Mouse (Mus musculus): Measurements from ENCODE around the gene Tm6sf2. TPM values are rescaled to one million over a fixed set of nuclear protein-coding genes. Genes with fewer than 3 reads are reported as not detected.
A peak's percentile ranks its signal among the peaks of the same experiment; 100 is the strongest.

Tm6sf2 gene
- polyA plus RNA-seq, 1 experiment from 2014 or later: 2.0 TPM

DNA sequence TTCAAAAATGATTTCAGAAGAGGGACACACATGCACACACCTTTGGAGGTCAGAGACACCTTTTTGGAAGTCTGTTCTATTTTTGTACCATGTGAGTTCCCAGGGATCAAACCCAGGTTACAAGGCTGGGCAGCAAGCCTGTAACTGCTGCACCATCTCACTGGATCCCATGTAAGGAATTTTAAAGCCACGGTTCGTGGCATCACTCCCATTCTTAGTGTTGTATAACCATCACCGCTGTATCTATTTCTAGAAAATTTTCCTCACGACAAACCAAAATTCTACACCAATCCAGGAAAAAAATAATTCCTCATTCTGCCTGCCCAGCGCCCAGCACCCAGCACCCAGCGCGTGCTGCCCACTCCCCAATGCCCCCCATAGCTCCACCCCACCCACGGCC lies 26.6 kb downstream of the Tm6sf2 start:
- H3K4me2 ChIP-seq (ENCODE audit: low read length): no peak overlapping the region
- H3K9me3 ChIP-seq (ENCODE audit: control insufficient read depth, low read length): no peaks in the 10 kb centered on the region
- H3K9ac ChIP-seq (ENCODE audit: low read length): no peak overlapping the region
- no peak for ATAC-seq (ENCODE audit: insufficient number of reproducible peaks, insufficient read depth, low FRiP score, low read depth)
- peaks cover 6% of the 10 kb centered on the region; the same call in 1 of the 2 replicates for H3K27me3 ChIP-seq (ENCODE audit: control insufficient read depth, insufficient read depth, low read length)
- no peak overlapping the region for H3K4me3 ChIP-seq (ENCODE audit: control insufficient read depth in 1 of 2, insufficient read depth in 1 of 2, low read depth in 1 of 2, low read length in 2 of 2)
- no peak overlapping the region for H3K27ac ChIP-seq (replicated peaks in 1 of 2; ENCODE audit: control insufficient read depth in 1 of 2, insufficient read depth in 1 of 2, low read depth in 2 of 2, low read length in 2 of 2)
- H3K36me3 ChIP-seq (ENCODE audit: control insufficient read depth, insufficient read depth, low read length): no peaks in the 10 kb centered on the region
- 70% methylated on average over 8 of the region's 8 CpGs for WGBS
- no peaks in the 10 kb centered on the region for H3K4me1 ChIP-seq (ENCODE audit: control insufficient read depth in 2 of 2, insufficient read depth in 2 of 2, low read length in 2 of 2)

DNA sequence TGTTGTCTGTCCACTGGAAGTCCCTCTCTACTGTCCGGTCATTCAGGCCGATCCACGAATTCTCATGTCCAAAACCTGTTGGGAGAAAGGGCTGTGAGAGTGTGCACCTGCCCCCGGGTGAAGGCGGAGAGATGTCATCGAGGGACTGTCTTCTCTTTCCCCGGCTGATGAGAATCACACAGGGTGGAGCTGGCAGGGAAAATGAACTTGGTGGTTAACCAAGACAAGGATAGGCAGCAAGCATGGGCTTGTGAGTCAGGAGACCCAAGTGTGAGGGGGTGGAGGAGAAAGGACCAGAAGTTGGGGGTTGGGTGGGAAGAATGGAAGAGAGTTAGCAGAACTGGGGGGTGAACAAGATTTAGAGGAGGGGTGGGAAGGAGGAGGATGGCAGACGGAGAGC lies 27.5 kb downstream of the Tm6sf2 start:
- Histone ChIP-seq H3K9me3 (ENCODE audit: control insufficient read depth, low read length) (no peaks in the 10 kb centered on the region), H3K9ac (ENCODE audit: low read length) (no peak overlapping the region), H3K27ac (replicated peaks in 1 of 2; ENCODE audit: control insufficient read depth in 1 of 2, insufficient read depth in 1 of 2, low read depth in 2 of 2, low read length in 2 of 2) (no peak overlapping the region), H3K4me3 (ENCODE audit: control insufficient read depth in 1 of 2, insufficient read depth in 1 of 2, low read depth in 1 of 2, low read length in 2 of 2) (no peak overlapping the region), H3K4me2 (ENCODE audit: low read length) (no peak overlapping the region), H3K27me3 (ENCODE audit: control insufficient read depth, insufficient read depth, low read length) (0 out of 2 replicates have a peak, but pooled peaks cover 4% of the 10 kb centered on the region), H3K36me3 (ENCODE audit: control insufficient read depth, insufficient read depth, low read length) (no peaks in the 10 kb centered on the region), H3K4me1 (ENCODE audit: control insufficient read depth in 2 of 2, insufficient read depth in 2 of 2, low read length in 2 of 2) (no peaks in the 10 kb centered on the region)
- no peak for ATAC-seq (ENCODE audit: insufficient number of reproducible peaks, insufficient read depth, low FRiP score, low read depth)
- WGBS: 82% methylated on average over 8 of the region's 8 CpGs

DNA sequence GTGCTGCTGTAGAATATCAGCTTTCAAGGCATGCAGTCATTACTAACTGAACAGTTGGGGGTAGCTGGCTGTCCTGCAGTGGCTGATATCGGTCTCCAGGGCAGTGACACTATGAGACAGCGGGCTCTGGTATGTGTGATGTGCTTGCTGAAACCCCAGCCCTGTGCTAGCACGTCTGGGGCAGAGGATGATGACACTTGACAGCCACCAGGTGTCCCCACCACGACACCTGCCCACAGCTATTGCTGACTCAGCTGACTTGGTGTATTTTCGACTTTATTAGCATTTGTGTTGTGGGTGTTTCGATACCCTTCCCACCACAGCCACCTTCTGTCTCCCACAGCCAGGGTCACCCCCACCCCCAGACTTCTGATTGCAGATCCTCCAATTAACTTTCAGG lies 31.8 kb downstream of the Tm6sf2 start:
- Histone ChIP-seq H3K4me1 (ENCODE audit: control insufficient read depth in 2 of 2, insufficient read depth in 2 of 2, low read length in 2 of 2) (no peaks in the 10 kb centered on the region), H3K9ac (ENCODE audit: low read length) (no peak overlapping the region), H3K9me3 (ENCODE audit: control insufficient read depth, low read length) (no peaks in the 10 kb centered on the region), H3K4me2 (ENCODE audit: low read length) (no peak overlapping the region), H3K27ac (replicated peaks in 1 of 2; ENCODE audit: control insufficient read depth in 1 of 2, insufficient read depth in 1 of 2, low read depth in 2 of 2, low read length in 2 of 2) (no peak overlapping the region), H3K36me3 (ENCODE audit: control insufficient read depth, insufficient read depth, low read length) (no peaks in the 10 kb centered on the region), H3K4me3 (ENCODE audit: control insufficient read depth in 1 of 2, insufficient read depth in 1 of 2, low read depth in 1 of 2, low read length in 2 of 2) (no peak overlapping the region), H3K27me3 (ENCODE audit: control insufficient read depth, insufficient read depth, low read length) (peaks cover 23% of the 10 kb centered on the region)
- ATAC-seq (ENCODE audit: insufficient number of reproducible peaks, insufficient read depth, low FRiP score, low read depth): peak; percentile 55; the same call in 1 of the 2 replicates
- WGBS: 9% methylated on average over 6 of the region's 6 CpGs

DNA sequence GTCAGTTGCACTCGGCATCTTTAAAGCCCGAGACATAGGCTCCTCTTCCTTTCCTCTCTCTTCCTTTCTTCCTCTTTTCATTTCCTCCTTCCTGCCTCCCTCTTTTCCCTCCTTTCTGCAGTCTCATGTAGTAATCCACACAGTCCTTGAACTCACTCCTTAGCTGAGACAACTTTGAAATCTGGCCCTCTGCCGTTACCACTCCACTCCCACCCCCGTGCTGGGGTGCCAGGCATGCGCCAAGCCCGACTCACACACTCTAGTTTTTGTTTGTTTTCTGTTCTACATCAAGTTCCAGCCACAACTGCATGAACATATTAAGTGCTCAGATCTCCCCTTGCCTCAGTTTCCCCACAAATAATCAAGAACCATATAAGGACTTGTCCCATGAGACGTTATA lies 32.2 kb downstream of the Tm6sf2 start:
- Histone ChIP-seq H3K4me3 (ENCODE audit: control insufficient read depth in 1 of 2, insufficient read depth in 1 of 2, low read depth in 1 of 2, low read length in 2 of 2) (no peak overlapping the region), H3K9me3 (ENCODE audit: control insufficient read depth, low read length) (no peaks in the 10 kb centered on the region), H3K9ac (ENCODE audit: low read length) (no peak overlapping the region), H3K27ac (replicated peaks in 1 of 2; ENCODE audit: control insufficient read depth in 1 of 2, insufficient read depth in 1 of 2, low read depth in 2 of 2, low read length in 2 of 2) (no peak overlapping the region), H3K4me1 (ENCODE audit: control insufficient read depth in 2 of 2, insufficient read depth in 2 of 2, low read length in 2 of 2) (no peaks in the 10 kb centered on the region), H3K36me3 (ENCODE audit: control insufficient read depth, insufficient read depth, low read length) (no peaks in the 10 kb centered on the region), H3K4me2 (ENCODE audit: low read length) (no peak overlapping the region), H3K27me3 (ENCODE audit: control insufficient read depth, insufficient read depth, low read length) (peaks cover 27% of the 10 kb centered on the region)
- WGBS: 71% methylated on average over 7 of the region's 7 CpGs
- no peak for ATAC-seq (ENCODE audit: insufficient number of reproducible peaks, insufficient read depth, low FRiP score, low read depth)

DNA sequence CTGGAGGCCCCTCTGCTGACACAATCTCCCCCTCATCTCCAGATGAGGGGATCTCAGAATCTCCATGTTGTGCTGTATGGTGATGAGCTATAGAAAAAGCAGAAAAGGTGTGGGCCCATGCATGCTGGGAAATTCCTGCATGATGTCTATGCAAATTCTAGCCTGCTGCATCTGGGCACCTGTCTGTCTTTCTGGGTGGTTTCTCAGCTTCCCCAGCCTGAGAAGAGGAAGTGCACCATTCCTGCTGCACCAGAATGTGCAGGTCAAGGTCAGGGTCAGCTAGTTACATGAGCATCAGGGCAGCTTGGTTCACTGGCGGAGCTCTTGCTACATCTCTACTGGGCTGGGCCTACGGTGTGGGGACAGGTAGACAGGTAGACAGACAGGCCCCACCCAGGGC lies 37.7 kb downstream of the Tm6sf2 start:
- peaks cover 82% of the 10 kb centered on the region for H3K27me3 ChIP-seq (ENCODE audit: control insufficient read depth, insufficient read depth, low read length)
- H3K4me2 ChIP-seq (ENCODE audit: low read length): no peak overlapping the region
- H3K27ac ChIP-seq (replicated peaks in 1 of 2; ENCODE audit: control insufficient read depth in 1 of 2, insufficient read depth in 1 of 2, low read depth in 2 of 2, low read length in 2 of 2): no peak overlapping the region
- no peaks in the 10 kb centered on the region for H3K36me3 ChIP-seq (ENCODE audit: control insufficient read depth, insufficient read depth, low read length)
- H3K4me3 ChIP-seq (ENCODE audit: control insufficient read depth in 1 of 2, insufficient read depth in 1 of 2, low read depth in 1 of 2, low read length in 2 of 2): no peak overlapping the region
- no peaks in the 10 kb centered on the region for H3K4me1 ChIP-seq (ENCODE audit: control insufficient read depth in 2 of 2, insufficient read depth in 2 of 2, low read length in 2 of 2)
- no peaks in the 10 kb centered on the region for H3K9me3 ChIP-seq (ENCODE audit: control insufficient read depth, low read length)
- 76% methylated on average over 2 of the region's 2 CpGs for WGBS
- H3K9ac ChIP-seq (ENCODE audit: low read length): no peak overlapping the region
- no peak for ATAC-seq (ENCODE audit: insufficient number of reproducible peaks, insufficient read depth, low FRiP score, low read depth)

DNA sequence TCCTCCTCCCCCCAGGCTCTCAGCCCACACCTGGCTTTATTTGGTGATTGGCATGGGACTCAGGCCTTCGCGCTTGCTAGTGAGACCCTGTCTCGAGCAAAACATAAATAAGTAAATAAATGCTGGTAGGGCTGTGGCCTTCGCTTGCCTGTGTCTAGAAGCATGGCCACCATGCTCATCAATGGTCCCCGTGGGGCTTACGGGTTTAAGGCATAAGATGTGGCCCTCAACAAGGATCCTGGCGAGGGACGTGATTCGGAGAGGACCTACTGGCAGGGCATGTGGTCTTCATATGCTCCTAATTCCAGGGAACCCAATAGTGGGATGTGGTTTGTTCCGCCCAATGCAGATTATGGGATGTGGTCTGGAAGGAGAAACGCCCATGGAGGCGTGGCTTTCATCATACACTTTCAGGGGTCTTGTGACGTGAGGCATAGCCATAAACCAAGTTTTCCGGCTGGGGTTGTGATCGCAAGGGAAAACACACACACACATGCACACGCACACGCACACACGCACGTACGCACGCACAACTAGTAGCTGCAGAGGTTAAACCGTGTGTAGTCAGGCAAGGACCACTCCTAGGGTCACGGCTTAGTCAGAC lies 38.6 kb downstream of the Tm6sf2 start:
- no peak overlapping the region for H3K9ac ChIP-seq (ENCODE audit: low read length)
- H3K27me3 ChIP-seq (ENCODE audit: control insufficient read depth, insufficient read depth, low read length): peaks cover 91% of the 10 kb centered on the region
- H3K9me3 ChIP-seq (ENCODE audit: control insufficient read depth, low read length): no peaks in the 10 kb centered on the region
- no peak overlapping the region for H3K4me3 ChIP-seq (ENCODE audit: control insufficient read depth in 1 of 2, insufficient read depth in 1 of 2, low read depth in 1 of 2, low read length in 2 of 2)
- H3K36me3 ChIP-seq (ENCODE audit: control insufficient read depth, insufficient read depth, low read length): no peaks in the 10 kb centered on the region
- H3K4me1 ChIP-seq (ENCODE audit: control insufficient read depth in 2 of 2, insufficient read depth in 2 of 2, low read length in 2 of 2): no peaks in the 10 kb centered on the region
- H3K27ac ChIP-seq (replicated peaks in 1 of 2; ENCODE audit: control insufficient read depth in 1 of 2, insufficient read depth in 1 of 2, low read depth in 2 of 2, low read length in 2 of 2): no peak overlapping the region
- H3K4me2 ChIP-seq (ENCODE audit: low read length): no peak overlapping the region
- 43% methylated on average over 23 of the region's 23 CpGs for WGBS
- no peak for ATAC-seq (ENCODE audit: insufficient number of reproducible peaks, insufficient read depth, low FRiP score, low read depth)

DNA sequence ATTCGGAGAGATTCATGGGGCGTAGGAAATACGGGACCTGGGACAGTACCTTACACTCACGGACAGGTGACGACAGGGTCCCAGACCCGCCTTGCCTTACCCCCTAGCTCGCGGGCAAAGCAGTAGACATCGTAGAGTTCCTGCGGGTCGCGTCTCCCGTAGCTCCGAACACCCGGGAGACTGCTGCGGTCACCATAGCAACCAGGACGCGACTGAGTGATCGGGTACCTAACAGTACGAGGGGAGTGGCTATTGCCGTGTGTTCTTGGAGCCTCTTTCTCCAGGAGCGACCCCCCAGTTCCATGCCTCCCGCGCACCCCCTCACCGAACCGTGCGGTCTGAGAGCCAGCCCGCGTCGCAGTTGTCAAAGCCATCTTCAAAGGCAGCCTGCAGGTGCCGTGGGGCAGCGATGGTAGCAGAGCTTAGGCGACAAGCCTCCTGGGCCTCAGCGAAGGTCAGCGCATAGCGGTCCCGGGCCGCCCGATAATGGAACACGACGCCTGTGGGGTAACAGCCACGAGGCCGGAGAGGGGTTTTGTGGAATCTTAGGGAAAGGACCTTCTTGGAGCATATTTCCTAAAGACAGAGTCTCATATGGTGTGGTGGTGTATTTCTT lies 39.8 kb downstream of the Tm6sf2 start:
- Histone ChIP-seq H3K36me3 (ENCODE audit: control insufficient read depth, insufficient read depth, low read length) (no peaks in the 10 kb centered on the region), H3K27ac (replicated peaks in 1 of 2; ENCODE audit: control insufficient read depth in 1 of 2, insufficient read depth in 1 of 2, low read depth in 2 of 2, low read length in 2 of 2) (no peak overlapping the region), H3K4me2 (ENCODE audit: low read length) (no peak overlapping the region), H3K9ac (ENCODE audit: low read length) (no peak overlapping the region), H3K9me3 (ENCODE audit: control insufficient read depth, low read length) (no peaks in the 10 kb centered on the region), H3K27me3 (ENCODE audit: control insufficient read depth, insufficient read depth, low read length) (peaks cover 93% of the 10 kb centered on the region), H3K4me1 (ENCODE audit: control insufficient read depth in 2 of 2, insufficient read depth in 2 of 2, low read length in 2 of 2) (no peaks in the 10 kb centered on the region), H3K4me3 (ENCODE audit: control insufficient read depth in 1 of 2, insufficient read depth in 1 of 2, low read depth in 1 of 2, low read length in 2 of 2) (no peak overlapping the region)
- no peak for ATAC-seq (ENCODE audit: insufficient number of reproducible peaks, insufficient read depth, low FRiP score, low read depth)
- WGBS: 6% methylated on average over 43 of the region's 43 CpGs

DNA sequence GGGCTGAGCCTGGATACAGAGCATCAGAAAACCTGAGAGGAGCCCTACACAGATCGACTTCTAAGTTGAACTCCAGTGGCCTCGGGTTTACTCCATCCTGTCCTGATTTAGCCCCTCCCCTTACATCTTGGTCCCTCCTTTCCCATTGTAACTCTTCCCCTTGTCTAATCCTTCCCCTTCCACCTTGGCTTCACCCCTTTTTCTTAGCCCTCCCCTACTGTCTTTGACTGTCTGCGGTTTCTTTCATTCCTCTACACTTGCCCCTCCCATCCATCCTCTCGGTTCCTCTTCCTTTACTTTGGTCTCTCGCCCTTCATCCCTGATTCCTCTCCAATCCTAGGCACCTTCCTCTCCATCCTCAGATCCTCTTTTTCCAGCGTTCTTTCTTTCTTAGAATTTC lies 41.8 kb downstream of the Tm6sf2 start:
- Histone ChIP-seq H3K27me3 (ENCODE audit: control insufficient read depth, insufficient read depth, low read length) (peaks cover 100% of the 10 kb centered on the region), H3K4me1 (ENCODE audit: control insufficient read depth in 2 of 2, insufficient read depth in 2 of 2, low read length in 2 of 2) (no peaks in the 10 kb centered on the region), H3K4me2 (ENCODE audit: low read length) (no peak overlapping the region), H3K9me3 (ENCODE audit: control insufficient read depth, low read length) (no peaks in the 10 kb centered on the region), H3K27ac (replicated peaks in 1 of 2; ENCODE audit: control insufficient read depth in 1 of 2, insufficient read depth in 1 of 2, low read depth in 2 of 2, low read length in 2 of 2) (no peak overlapping the region), H3K9ac (ENCODE audit: low read length) (no peak overlapping the region), H3K4me3 (ENCODE audit: control insufficient read depth in 1 of 2, insufficient read depth in 1 of 2, low read depth in 1 of 2, low read length in 2 of 2) (no peak overlapping the region), H3K36me3 (ENCODE audit: control insufficient read depth, insufficient read depth, low read length) (no peaks in the 10 kb centered on the region)
- 27% methylated on average over 6 of the region's 6 CpGs for WGBS
- ATAC-seq (ENCODE audit: insufficient number of reproducible peaks, insufficient read depth, low FRiP score, low read depth): no peak
